Mouse (Mus musculus) induced T-regulatory cell, adult 2 months (primary cell): ENCODE measurements at regions not wholly inside any gene's neighbourhood (a gene's known extent, or its start where the extent isn't known, plus 50 kb on each side); places are given as distances from the start of the nearest gene placed in this dataset.

Source experiments
- DNase-seq: peaks from one replicate; pipeline ENCODE4 v3.0.0-alpha.2; 2012; ENCODE audit warnings: low read depth

DNA sequence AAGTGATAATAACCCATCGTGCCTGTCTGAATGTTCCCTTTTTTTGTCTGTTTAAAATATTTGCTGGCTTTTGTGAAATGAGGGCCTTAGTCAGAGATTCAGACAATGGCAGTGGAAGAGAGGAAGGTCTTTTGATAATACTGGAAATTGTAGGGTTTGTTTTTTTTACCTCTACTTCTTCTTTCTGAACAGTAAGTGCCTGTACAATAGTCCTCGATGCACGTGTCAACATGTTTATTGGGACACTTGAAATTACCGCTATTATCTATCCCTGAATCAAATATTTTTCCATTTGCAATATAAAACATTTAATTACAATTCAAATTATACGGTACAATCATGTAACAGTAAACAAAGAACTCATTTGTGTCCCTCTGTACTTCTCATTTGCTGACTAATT lies 733.5 kb downstream of the Fam19a2 start:
- DNase-seq: no peak

DNA sequence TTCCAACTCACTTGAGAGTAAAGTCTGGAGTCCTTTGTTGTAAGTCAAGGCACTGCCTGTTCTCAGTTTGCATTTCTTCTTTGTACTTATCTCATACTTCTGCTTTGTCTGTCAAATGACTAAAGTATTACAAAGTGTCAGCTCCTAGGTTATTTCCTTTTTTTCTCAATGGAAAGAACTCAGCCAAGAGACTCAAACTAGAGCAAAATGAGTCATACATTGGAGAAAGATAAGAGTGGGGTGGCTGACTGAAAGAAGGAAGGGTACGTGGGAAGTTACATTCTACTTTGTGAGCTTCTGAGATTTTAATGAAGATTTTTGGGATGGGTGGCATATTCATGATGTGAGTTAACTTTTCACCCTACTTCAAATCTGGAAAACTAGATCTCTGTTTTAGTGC lies 735.2 kb downstream of the Fam19a2 start:
- DNase-seq: no peak

DNA sequence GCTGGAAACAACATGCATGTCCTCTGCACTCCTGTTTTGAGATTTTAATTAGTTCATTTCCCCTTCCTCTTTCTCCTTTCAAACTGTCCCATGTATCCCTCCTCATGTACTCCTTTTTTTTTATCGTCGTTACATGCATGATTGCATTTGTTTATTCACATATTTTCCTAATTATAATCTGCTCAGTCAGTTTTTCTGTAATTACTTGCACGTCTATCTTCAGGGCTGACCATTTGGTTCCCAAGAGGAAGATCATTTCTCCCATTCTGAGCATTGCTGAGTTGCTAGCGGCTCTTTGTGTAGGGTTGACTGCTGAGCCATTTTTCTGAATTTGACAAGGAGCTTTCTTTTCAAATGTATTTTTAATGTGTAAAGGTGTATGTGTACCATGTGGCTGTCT lies 781.2 kb downstream of the Fam19a2 start:
- no peak for DNase-seq

DNA sequence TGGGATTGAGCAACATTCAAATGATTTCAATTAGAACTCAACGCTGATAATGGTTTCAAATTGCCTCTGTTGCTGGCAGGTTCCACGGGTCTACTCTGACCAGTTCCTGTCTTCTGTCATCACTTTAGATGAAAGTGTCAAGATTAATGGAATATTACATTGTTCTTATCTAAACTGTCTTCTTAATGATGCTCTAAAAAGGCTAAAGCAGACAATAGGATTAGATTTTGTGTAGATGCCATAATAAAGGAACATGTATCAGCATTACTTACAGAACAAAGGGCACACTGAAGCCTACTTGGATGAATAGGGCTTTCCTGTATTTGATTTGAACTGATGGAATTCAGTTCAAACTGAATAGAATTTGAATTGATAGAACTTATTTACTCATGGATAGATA lies 782.0 kb downstream of the Fam19a2 start:
- DNase-seq: no peak

DNA sequence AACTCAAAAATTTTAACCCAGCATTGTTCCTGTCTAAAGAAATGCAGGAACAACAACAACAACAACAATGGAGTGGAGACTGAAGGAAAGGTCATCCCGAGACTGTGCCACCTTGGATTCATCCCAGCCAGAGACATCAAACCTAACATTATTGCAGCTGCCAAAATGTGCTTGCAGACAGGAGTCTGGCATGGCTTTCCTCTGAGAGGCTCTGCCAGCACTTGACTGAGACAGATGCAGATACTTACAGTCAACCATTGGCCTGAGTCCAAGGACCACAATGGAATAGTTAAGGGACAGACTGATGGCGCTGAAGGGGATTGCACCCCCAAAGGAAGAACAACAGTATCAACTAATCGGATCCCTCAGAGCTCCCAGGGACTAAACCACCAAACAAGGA lies 819.0 kb downstream of the Fam19a2 start:
- DNase-seq: no peak

DNA sequence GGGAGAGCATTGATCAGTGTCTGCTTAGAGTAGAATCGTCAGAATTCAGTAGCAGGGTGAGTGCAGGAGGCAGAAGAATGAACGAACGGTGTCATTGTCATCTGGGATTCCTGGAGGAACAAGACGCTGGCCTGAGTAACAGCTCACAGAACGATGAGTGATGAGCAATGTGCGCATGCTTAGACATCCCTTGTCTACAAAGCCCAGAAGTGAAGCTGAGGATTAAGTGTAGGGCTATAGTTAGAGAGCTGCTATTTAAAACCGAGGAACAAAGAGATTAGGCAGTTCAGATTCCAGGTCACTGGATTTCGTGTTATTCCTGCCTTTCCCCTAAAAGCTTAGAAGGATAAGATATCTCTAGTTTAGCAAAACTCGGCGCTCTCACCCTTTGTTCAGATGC lies 826.8 kb downstream of the Fam19a2 start:
- DNase-seq: no peak

DNA sequence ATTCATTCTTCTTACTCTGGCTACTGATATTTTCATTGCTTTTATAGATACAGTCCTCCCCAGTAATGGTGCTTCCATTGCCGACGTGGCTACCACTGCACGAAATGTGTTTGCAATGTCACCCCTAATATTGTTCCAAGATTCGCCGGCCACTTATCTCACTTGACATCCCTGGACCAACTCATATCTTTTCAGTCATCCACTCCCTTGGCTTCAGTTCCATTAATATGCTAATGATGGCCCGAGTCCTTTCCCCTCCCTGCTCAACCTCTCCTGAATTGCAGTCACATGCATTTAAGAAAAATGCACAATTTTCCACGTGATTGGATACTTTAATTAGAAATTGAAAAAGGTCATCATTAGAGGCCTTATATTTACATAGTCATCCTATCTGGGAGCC lies 827.6 kb downstream of the Fam19a2 start:
- no peak for DNase-seq

DNA sequence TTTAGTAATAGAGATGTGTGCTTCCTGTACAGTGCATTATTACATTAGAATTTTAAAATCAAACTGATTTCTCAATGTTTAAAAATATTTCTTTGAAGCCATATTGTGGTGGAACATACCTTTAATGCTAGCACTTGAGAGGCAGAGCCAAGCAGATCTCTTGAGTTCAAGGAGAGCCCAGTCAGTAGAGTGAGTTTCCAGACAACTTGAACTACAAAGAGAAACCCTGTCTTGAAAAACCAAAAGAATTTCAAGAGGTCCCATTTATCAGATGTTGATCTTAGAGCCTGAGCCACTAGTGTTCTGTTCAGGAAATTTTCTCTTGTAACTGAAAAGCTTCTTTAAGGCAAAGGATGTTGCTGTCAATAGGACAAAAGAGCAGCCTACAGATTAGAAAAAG lies 855.8 kb downstream of the Fam19a2 start:
- DNase-seq: no peak

DNA sequence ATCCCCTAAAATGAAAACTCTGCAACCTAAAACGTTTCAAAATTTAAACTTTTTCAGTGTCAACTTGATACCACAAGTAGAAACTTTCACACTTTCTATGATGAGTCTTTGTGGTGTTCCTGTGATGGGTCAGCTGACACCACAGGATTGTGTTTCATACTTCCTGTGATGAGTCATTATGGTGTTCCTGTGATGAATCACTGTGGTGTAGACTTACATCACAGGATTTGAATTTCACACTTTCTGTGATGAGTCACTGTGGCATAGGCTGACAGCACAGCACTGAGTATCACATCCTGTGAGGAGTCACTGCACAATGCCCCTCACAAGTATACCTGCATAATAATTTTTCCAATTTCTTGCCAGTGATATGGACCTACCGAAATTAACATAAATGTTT lies 874.7 kb downstream of the Fam19a2 start:
- DNase-seq: peak; percentile 0

DNA sequence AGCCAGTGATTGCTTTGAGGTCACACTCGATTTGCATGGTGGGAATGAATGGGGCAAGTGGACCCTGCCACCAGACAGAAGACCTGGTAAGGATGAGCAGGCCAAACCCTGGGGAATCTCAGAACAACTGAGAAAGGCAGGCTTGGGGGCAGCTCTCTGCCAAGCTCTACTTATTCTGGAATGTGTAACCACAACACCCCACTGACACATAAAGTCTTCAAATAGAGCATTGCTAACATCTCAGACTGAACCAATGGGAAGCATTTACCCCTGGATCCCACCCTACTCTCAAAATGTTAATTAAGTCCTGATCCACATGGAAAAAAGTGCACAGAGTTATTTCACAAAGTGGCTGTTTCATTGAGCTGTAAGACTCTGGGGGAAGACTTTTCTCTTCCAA lies 878.5 kb downstream of the Fam19a2 start:
- DNase-seq: no peak

DNA sequence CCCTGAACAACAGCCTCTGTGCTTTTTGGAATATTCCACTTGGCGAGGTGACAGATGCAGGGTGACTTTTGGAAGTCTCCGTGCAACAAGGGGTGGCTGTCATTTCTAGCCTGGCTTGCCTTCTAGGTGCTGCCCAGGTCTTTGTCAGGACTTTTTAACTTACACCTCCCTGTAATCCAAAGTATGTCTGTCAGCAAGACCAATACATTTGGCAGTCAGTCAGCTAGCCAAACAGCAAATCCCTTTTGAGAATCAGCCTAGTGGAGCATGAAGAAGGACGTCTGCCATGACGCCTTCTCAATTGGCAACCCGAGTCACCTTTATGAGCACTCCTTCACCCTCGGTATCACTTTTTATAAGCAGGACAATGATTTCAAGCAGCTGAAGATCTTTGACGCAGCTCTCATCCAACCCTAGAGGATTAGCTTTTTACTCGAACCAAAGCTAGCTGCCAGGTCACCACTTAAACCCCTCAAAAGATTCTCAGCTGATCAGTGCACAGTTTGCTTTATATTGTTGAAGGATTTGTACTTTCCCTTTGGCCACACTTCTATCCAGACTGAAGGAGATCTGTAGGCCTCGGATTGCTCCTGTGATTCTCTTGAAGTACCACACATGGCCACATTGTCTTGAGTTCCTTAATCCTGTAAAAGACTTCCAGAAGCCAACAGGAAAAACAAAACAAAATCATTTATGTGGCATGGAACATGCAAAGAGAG lies 883.1 kb downstream of the Fam19a2 start:
- no peak for DNase-seq

DNA sequence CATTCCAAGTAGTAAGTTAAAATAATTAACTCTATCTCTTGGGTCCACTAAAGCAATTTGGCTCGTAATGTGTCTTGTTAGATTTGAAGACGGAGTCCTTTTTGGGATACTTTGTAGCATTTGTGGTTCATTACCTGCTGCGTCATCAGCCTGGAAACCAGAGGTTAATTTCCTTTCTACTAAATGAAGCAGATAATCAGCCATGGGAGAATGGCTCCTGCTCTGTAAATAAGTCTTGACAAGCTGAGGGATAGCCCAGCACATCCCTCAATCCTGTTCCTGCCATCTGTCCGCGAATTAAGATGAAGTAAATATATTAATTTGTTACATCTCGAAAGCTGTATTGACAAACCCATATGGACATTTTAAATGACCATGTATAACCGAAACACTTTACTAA lies 899.6 kb downstream of the Fam19a2 start:
- no peak for DNase-seq

DNA sequence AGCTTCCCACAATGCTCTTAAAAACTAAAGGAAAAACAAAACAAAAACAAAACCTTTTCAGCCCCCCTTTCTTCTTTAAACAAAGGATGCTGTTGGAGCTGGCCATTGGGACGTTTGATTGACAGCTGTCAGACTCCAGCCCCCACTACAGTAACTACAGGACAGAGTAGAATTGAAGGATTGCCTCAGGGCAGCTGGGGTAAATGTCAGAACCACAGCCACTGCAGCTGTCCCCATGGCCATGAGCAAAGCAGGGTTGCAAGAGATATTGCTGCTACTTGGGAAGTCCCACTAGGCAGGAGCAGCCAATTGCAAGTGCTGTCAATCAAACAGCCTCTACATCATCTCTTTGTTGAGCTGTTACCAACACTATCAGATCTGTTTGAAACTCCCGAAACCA lies 911.8 kb downstream of the Fam19a2 start:
- no peak for DNase-seq

DNA sequence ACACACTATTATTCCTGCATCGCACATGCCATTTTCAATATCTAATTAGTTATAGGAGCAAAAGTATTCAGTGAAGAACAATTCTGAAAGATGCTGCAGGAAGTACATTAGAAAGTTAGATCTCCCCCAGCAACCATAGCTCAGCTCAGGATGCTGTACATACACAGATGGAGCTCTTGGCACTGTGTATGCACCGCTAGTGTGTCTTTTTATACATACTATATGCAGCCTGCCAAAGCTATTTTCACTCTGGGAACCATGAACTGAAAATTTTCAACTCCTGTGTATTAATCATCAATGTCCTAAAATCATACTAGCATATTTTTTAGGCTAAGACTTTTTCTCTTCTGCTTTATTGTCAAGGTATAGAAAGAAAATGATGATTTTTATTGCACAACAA lies 944.5 kb downstream of the Fam19a2 start:
- DNase-seq: no peak

DNA sequence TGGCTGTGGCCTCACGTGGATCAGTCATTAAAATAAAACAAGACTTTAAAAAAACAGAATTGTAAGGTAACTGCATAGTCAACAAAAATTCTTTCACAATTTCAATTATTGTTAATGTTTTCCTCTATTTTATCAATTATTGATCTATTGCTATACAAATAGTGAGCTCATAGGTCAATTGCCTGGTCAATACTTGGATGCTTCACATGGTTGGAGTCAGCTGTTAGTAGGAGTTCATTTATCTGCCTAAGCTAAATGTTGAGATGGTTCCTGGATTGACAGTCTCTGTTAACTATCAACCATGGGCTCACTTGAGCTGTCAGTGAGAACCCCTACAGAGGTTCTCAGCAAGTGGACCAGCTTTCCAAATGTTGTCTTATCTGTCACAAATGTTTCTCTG lies 955.7 kb downstream of the Fam19a2 start:
- DNase-seq: no peak

DNA sequence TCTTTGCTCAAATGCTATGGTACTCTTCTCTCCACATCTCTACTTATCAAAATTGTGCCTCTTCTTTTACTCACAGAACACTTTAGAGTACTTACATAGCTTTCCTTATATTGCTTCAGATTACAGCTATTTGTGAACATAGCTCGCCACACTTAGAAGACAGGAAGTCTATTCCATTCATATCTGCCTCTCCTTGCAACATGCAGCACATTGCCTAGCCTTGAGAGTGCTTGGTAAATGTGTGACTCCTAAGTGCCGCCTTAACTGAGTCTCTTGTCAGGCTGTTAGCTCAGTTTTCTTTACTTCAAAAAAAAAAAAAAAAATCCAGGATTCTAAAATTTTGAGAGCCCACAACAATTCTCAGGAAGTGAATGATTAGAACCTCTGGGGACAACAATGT lies 958.3 kb downstream of the Fam19a2 start:
- no peak for DNase-seq

DNA sequence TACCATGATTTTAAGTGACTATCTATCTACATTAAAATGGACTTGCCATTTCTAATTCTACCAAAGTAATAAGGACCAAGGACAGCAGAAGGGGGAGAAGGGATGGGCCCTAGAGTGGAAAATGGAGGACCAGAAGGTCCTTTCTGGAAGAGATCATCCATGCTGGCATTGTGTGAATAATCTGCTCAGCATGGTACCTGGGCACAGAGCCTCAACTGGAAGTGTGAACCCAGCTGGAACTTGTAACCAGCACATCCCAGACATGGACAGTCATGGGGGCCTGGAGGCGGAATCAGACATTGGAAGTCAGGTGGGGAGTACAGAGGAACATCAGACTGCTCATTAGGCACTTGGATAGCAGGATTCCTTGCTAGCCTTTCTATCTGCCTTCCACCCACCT lies 963.3 kb downstream of the Fam19a2 start:
- DNase-seq: no peak

DNA sequence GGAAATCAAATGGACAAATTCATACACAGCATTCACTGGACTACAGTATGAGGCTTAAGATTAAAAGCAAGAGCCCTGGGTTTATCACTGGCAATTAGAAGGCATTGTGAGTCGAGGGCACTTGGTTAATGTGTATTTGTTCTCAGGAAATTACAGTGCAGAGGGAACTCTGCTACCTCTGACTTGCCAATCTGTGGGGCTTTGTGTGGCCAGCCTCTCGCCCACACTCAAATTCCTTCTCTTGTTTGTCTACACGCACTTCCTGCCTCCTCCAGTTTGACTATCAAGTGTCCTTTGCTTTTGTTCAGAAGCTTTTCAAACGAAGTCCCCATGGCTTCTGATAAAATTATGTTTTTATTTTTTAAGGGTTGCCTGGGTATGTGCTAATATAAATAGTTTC lies 985.6 kb downstream of the Fam19a2 start:
- DNase-seq: no peak

DNA sequence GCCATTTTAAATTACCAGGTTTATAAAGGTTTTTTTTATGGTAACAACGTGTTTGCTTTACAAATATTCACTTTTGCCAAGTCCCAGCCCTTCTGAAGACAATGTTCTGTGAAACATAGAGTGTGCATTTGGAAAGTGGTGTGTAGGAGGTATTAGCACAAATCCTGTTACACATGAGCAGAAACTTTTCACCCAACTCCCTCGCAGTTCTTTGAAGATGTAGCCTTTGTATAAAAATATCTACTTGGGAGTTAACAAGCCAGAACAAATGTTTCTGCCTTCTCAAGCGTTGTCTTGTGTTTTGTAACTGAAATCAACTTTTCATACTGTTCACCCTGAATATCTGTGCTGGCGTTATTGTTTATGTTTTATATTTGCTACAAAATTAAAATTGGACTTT lies 986.2 kb downstream of the Fam19a2 start:
- no peak for DNase-seq

DNA sequence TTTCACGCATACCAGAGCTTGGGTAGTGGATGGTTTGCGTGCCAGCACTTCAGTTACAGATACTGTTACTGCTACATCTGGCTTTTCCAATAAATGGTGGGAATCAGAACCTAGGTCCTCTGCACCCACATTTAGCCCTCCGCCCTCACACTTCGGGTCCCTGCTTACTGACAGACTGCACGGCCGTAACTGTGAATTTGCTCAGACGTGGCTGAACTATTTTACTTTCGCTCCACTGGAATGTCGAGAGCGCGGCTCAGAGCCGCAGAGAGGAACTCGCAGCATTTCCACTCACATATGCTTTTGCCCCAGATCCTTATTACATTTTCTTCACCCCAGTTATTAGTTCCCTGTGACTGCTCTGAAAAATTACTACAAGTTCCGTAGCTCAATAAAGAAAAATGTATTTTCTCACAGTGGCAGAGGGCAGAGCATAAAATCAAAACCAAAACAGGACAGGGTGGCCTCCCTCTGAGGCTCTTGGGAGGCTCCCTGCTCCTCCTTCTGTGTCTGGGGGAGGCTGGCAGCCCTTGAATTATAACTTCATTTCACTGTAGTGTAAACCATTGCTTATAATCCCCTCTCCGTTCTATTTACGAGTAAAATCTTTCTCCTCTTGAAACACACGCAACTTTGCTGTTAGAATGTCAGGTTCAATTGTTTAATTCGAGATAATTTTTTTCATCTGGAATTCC lies 1024.7 kb downstream of the Fam19a2 start:
- DNase-seq: no peak

DNA sequence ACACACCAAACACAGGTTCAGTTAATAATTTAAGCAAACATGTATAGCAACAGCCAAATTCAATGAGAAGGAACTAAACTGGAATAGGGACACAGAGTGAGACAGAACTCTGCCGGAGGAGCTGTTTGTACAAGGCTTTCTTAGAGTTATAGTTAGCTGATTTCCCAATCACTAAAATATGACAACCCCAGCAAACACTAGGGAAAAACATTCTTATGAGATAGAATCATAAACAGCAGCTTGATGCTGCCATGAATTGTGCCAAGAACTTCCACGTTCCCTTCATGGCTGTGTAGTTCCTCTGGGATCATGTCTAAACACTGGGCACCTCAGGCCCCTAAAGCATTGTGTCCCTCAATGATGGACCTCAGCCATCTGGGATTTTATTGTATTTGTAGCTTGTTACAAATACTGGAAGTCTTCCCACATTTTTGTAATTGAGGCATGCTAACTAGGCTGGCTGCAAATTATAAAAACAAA lies 1033.4 kb downstream of the Fam19a2 start:
- no peak for DNase-seq

DNA sequence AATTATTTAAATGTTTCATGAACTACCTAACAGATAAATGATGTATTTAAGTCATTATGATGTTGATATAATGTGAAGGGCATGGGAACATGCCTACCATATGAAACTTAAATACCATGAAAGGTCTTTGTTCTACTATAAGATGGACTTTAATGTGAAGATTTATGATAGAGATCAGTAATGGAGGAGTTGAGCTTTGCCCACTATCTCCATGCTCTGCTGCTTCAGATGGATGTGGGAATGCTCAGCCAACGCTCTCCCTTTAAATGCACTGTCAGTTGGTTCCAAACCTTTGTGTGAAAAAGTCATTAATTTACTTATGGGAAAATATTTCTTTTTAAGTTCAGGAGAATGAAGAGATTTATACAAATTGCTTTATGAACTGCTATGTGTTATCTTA lies 1040.9 kb downstream of the Fam19a2 start:
- no peak for DNase-seq

DNA sequence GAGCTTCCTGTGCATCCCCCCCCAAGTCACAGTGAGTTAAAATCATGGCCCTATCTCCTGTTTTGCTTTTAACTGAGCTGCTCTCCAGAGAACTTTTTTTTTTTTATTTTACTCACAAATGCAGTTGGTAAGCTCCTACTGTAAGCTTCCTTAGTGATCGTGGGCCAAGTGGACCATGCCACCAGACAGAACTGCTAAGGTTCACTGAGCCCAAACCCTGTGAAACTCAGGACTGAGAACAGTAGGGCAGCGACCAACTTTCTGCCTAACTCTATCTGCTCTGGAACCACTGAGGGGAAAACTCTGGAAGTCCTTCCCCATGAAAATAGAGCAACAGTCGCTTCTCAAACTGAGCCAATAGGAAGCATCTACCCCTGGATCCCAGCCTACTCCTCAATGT lies 1041.8 kb downstream of the Fam19a2 start:
- no peak for DNase-seq

DNA sequence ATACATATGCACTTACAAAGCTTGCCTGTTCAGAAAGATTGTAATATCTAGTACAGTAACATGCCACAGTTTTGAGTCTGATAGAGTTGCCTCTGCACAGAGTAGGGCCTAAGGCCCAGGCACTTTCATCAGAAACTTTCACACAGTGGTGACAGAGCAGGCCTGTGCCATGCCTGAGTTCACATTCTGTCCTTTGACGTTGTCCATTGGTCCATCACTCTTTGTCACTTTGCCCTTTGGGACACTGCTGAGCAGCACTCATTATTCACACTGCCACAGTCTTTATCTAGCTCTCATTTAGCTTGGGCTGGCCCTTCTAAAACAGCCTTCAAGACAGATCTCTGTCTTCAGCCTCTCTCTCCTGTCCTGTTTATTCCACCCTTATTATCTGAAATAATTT lies 1055.0 kb downstream of the Fam19a2 start:
- no peak for DNase-seq
